Mouse (Mus musculus): ENCODE measurements around the gene Fut2.

Gene Fut2

GRCm38 (mm10) chr7:45702809-45703520, 36.8 kb upstream of the Fut2 start:
- no peak for DNase-seq (ENCODE audit: low spot score in 2 of 2)

DNA sequence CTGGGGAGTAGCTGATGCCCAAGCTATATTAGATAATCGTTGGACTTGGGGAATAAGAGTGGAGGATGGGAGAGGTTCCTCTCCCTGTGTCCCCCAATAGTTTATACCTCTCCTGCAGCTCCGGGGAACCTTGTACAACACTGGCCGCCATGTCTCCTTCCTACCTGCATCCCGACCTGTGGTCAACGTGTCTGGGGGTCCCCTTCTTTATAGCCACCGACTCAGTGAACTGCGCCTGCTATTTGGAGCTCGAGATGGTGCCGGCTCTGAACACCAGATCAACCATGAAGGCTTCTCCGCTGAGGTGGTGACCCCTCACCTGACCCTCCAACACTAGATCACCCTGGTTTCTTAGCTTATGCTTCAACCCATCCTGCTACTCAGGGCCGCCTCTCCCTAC, 36.1 kb upstream of the Fut2 start:
- DNase-seq (ENCODE audit: low spot score in 2 of 2): no peak

DNA sequence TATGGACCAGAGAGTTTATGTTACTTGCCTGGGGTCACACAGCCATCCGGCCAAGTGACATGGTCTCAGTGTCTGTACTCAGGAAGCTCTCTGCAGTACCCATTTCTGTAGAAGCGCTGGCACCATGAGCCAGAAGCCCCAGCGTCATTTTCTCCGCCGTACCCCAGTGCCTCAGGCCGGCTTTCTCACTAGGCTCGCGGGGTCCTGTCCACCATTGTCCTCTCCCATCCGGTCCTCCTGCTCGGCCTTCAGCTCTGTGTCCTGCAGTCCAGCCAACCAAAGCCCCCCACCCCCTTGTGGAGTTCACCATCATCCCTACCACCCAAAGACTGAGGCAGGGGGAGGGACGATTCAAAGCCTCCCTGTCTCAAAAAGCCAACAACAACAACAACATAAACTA, 35.4 kb upstream of the Fut2 start:
- no peak for DNase-seq (ENCODE audit: low spot score in 2 of 2)

GRCm38 (mm10) chr7:45701072-45701471, 34.9 kb upstream of the Fut2 start:
- DNase-seq (ENCODE audit: low spot score in 2 of 2): no peak

DNA sequence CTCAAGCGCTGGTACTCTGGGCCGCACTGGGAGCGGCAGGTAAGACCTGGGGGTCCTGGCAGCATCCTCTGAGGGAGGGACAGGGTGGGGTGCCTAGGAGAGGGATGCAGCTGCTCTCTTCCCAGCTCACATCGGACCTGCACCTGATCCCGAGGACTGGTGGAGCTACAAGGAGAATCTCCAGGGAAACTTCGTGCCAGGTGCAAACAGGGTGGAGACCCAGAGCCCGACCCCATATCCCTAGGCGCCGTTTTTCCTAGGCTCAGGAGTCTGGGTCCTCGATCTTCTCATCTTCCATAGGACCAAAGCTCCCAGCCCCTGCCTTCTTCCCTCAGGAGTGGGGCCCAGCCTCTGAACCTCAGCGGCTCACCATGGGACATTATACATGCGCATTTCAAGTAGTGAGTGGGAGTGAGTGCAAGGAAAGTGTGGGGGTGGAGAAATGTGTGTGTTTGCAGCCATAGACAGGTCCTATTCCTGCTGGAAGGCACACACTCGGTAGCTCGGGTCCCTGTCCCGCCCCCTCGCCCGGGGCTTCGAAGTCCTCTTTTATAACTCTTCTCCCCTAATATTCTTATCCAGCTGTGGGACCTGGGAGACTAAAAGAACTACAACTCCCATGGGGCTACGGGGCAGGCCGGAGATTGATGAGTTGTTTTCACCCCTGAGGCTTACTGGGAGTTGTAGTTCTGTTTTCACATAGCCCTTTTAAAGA, 34.3 kb upstream of the Fut2 start:
- DNase-seq (ENCODE audit: low spot score in 2 of 2): peak; percentile 78 to 84

DNA sequence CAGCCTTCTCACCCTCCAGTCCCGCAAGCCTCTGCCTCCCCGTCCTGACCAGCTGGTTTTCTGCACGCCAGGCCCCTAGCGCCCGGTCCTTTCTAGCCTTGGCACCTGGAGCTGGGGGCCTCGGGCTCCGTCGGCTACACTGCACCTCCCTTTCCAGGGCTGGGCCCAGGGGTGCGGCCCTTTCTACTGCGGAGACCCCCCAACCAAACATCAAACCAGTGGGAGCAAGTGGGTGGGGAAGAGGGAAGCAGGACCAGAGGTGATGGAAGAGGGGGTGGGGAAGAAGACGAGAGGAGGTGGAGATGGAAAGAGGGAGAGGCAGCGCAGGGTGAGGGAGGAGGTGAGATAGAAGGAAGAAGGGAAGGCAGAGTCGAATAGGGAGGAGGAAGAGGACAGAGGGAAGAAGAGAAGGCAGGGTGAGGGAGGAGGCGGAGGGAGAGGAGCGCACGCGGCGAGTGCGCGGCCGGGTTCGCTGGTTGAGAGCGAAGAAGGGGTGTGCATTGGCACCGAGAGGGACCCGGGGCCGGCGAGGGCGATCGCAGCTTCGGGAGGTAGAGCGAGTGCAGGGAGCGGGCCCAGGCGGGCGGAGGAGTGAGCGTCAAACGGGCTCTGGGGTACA, 33.4 kb upstream of the Fut2 start, which contains the start of gene Car11:
Car11 (plus strand) TSS at position 321 of the 619 bp plus-strand sequence.
- peak; percentile 53 to 56 for DNase-seq (ENCODE audit: low spot score in 2 of 2)

DNA sequence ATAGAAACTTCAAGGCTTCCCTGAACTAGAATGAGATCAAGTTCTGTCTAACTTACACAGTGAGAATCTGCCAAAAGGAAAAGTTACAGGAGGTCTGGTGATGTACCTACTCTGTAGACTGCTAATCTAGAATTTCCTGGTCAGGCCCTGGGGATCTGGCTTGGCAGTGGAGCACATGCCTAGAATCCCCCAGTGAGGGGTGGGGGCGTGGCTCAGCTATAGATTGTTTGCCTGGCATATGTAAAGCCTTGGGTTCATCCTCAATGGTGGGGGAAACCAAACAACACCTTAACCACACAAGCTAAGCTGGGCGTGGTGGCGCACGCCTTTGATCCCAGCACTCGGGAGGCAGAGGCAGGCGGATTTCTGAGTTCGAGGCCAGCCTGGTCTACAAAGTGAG, 31.7 kb upstream of the Fut2 start:
- no peak for DNase-seq (ENCODE audit: low spot score in 2 of 2)

DNA sequence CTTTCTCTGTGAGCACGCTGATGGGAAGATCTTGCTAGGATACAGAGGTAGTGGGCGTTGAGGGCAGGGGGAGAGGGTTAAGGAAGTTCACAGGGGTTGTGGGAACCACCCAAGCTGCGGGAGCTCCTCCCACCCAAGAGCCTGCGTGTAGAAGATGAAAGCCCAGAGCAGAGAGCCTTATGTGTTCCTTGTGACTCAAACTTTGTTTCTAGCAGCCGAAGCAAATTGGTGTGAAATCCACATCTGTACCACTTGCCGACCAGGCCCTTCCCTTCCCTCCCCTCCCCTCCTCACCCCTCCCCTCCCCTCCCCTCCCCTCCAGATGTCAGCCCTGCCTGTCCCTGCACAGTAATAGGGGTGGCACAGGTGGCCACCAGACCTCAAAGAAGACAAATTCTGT, 28.9 kb upstream of the Fut2 start:
- no peak for DNase-seq (ENCODE audit: low spot score in 2 of 2)

DNA sequence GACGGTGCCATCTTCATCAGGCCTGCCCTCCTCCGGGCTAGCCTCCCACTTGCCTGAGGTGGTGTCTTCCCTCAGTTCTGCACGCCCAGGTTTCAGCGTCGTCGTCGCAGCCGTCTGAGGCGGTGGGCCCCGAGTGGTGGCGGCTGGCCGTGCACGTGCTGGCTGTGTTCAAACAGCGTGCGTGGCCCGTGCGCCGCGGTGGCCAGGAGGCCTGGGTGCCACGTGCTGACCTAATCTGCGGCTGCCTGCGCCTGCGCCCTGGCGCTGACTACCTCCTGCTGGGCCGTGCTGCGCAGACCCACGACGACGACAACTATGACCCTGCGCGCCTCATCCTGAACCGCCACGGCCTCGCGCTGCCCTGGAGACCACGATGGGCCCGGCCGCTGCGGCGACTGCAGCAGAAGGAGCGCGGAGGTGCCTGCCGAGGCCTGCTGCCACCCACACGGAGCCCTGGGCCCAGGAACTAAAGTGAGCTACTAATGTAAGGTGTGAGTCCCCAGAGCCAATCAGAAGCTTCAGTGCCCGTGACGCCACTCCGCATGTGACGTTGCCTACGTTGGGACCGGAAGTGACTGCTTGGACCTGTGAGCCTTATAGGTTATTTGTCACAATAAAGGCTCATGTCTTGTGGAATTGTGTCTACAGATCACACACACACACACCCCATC, 27.9 kb upstream of the Fut2 start, which contains the start of gene Sec1:
Sec1 (minus strand) TSS at position 482 of the 671 bp plus-strand sequence.
- DNase-seq (ENCODE audit: low spot score in 2 of 2): no peak

DNA sequence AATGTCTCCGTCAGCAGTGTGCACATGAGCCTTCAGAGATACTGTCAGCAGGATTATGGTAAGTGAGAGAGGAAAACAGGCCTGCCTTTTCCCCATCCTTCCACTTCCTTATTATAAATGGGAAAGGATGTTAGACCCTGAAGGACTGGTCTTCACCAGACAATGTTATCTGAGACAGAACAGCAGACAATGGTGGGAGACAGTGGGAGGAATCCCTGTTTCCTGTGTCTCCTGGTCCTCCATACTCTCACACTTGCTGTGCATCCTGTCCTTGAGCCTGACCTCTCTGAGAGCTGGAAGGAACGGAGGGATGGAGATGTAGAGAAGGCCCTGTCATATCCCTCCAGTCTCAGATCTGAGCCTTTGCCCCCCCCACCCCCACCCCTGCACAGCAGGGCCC, 26.2 kb upstream of the Fut2 start:
- no peak for DNase-seq (ENCODE audit: low spot score in 2 of 2)

GRCm38 (mm10) chr7:45689800-45690199, 23.6 kb upstream of the Fut2 start:
- DNase-seq (ENCODE audit: low spot score in 2 of 2): no peak

DNA sequence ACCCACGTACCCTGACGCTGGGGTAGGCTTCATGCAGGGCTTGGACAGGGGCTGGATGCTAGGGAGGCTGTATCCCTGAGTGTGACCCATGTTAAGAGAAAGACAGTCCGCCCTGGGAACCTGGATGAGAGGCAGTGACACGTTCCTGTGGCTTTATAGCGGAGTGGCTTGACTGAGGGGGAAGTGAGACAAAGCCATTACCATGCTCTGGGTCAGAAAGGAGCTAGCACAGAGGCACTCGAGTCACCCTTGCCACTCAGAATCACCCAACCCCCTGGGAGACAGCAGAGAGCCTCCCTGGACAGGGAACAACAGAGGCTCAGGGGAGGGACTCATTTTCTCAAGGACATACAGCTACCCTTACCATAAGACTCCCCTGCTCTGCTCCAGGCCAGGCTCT, 22.9 kb upstream of the Fut2 start:
- DNase-seq (ENCODE audit: low spot score in 2 of 2): no peak

DNA sequence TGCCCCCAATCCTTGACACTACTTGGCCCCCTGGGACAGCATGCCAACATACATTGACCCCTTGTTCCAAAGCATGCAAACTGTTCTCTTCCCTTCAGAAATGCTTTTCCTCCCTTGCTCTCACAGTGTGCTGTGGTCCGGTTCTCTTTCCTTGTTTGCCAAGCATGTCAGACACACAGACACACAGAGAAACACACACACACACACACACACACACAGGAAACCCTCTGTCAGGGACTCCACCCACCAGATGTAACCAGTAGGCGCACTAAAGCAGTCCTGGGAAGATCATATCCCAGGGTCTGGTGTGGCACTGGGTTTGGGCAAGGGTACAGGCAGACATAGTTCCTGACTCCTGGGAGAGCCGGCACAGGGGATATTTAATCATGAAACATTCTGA, 20.6 kb upstream of the Fut2 start:
- DNase-seq (ENCODE audit: low spot score in 2 of 2): no peak

DNA sequence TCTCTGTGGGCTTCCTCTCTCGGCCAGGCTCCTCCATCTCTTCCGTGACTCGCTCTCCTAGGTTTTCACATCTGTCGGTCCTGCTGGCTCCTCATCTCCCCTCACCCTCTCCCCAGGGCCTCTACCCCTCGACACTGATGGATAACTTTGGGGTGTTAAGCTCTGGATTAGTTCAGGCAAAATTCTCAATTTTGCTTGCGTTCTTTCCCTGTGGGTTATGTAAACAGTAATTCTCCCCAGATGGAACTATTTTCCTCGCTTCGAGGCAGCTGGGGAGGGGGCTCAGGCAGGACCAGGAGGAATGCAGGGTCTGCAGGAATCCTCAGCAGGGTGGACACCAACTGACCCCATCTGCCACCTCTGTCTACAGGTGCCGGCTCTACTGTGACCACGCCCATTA, 19.6 kb upstream of the Fut2 start:
- DNase-seq (ENCODE audit: low spot score in 2 of 2): no peak

- DNase-seq (ENCODE audit: low spot score in 2 of 2): no peak
Observed at GRCm38 (mm10) chr7:45683396-45684050, 17.3 kb upstream of the Fut2 start, which contains the start of gene Ntn5. Gene Ntn5 (plus strand): TSS chr7:45684022.

GRCm38 (mm10) chr7:45682144-45683126, 16.2 kb upstream of the Fut2 start:
- peak in 1 of 2 experiments; percentile 83 for DNase-seq (ENCODE audit: low spot score in 2 of 2)

DNA sequence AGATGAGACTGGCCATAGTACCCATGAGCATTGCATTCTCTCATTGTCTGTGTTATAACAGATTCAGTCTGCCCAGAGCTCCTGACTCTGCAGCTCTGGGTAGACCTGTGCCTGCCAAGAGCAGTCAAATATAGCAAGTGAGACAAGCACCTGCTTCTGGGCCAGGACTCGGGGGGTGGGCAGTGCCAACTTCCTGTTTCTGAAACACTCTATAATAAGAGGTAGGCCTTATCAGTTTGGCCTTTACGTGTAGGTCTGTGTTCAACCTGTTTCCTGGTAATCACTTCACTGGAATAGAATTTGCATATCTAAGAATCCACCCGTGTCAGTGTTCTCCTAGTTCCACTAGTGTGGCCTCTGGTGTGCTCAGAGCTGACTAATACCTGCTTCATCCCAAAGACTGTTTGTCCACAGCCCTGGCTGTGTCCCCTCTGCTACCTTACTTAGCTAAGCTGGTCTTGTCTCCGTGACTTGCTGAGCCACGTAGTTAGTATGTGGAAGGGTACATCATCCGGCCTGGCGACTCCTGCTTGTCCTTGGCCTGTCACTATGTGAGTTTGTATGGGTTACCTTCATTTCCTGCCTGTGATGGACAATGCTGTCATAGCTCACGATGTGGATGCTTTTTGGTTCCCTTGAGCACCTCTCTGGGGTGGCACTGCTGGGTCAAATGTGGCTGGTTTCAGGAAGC, 15.0 kb upstream of the Fut2 start:
- DNase-seq (ENCODE audit: low spot score in 2 of 2): no peak

- DNase-seq (ENCODE audit: low spot score in 2 of 2): no peak
Observed at GRCm38 (mm10) chr7:45679966-45680621, 13.9 kb upstream of the Fut2 start.

DNA sequence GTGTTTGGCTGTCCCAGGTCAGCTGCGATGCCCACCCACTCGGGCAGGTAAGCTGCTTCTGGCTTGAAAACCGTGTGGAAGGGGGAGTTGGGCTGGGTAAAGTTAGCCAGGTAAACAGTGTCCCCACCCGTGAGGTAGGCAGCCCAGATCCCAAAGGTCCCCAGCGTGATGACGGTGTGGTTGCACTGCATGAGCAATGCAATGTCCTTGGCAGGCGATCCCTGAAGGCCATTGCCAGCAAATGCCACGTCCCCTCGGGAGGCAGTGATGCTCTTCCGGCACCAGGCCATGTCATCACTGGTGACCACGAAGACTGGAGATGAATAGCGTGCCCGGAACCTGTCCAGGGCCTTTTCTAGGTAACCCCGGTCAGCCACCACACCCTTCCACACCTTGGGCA, 12.3 kb upstream of the Fut2 start:
- no peak for DNase-seq (ENCODE audit: low spot score in 2 of 2)

Measured in frontal cortex, postnatal 10 days (tissue).